Mouse (Mus musculus) myocyte (in vitro differentiated cells): Measurements from ENCODE around the gene Tpcn2. TPM values are rescaled to one million over a fixed set of nuclear protein-coding genes. Genes with fewer than 3 reads are reported as not detected.

Experiments used
- H3K27me3 ChIP-seq: one replicate; pipeline ENCODE4 v1.6.1; 2011; ENCODE audit not compliant: control insufficient read depth, insufficient read depth, insufficient read length
- H3K36me3 ChIP-seq: one replicate; pipeline ENCODE4 v1.6.1; 2011; ENCODE audit not compliant: control insufficient read depth, insufficient read depth
- H3K4me2 ChIP-seq: one replicate; pipeline ENCODE4 v1.6.1; 2011; ENCODE audit warnings: low read depth, control low read depth
- H3K4me3 ChIP-seq: one replicate; pipeline ENCODE4 v1.5.1; 2011; ENCODE audit warnings: mild to moderate bottlenecking, control low read depth, moderate library complexity
- H3K79me2 ChIP-seq: one replicate; pipeline ENCODE4 v1.6.1; 2011; ENCODE audit not compliant: control insufficient read depth, insufficient read depth
- H3ac ChIP-seq: one replicate; pipeline ENCODE4 v1.6.1; 2011; ENCODE audit not compliant: control insufficient read depth, insufficient read length
- CEBPB ChIP-seq: IDR thresholded peaks from 2 replicates; pipeline ENCODE4 v1.6.1; 2011; ENCODE audit warnings: mild to moderate bottlenecking, moderate library complexity; ENCODE audit not compliant: poor library complexity, insufficient read depth, severe bottlenecking
- E2F4 ChIP-seq: IDR thresholded peaks from one replicate; pipeline ENCODE4 v1.6.1; 2011; ENCODE audit warnings: mild to moderate bottlenecking, control low read depth, moderate library complexity; ENCODE audit not compliant: insufficient read depth
- MAX ChIP-seq: IDR thresholded peaks from one replicate; pipeline ENCODE4 v1.6.1; 2011; ENCODE audit warnings: low read depth, mild to moderate bottlenecking, control low read depth
- MYOD1 ChIP-seq, 3 experiments: IDR thresholded peaks; one replicate each; pipeline ENCODE4 v1.6.1; 2011; ENCODE audit warnings: control low read depth in 2 of 3, low read depth in 2 of 3, mild to moderate bottlenecking in 2 of 3, moderate library complexity in 1 of 3; ENCODE audit not compliant: insufficient read length in 2 of 3, control insufficient read depth in 1 of 3
- MYOG ChIP-seq, 3 experiments: IDR thresholded peaks; one replicate each; pipeline ENCODE4 v1.6.1; 2011; ENCODE audit warnings: control low read depth in 2 of 3, low read depth in 2 of 3, mild to moderate bottlenecking in 2 of 3; ENCODE audit not compliant: insufficient read length in 2 of 3, control insufficient read depth in 1 of 3, insufficient read depth in 1 of 3
- POLR2A ChIP-seq: IDR thresholded peaks from one replicate; pipeline ENCODE4 v1.6.1; 2011; ENCODE audit warnings: low read depth, mild to moderate bottlenecking, control low read depth, moderate library complexity; ENCODE audit not compliant: insufficient read length
- POLR2AphosphoS2 ChIP-seq: IDR thresholded peaks from one replicate; pipeline ENCODE4 v1.6.1; 2011; ENCODE audit warnings: low read depth, control low read depth; ENCODE audit not compliant: insufficient read length
- REST ChIP-seq: IDR thresholded peaks from one replicate; pipeline ENCODE4 v1.6.1; 2011; ENCODE audit warnings: mild to moderate bottlenecking, control low read depth, moderate library complexity; ENCODE audit not compliant: insufficient read depth, insufficient read length
- SRF ChIP-seq: IDR thresholded peaks from one replicate; pipeline ENCODE4 v1.6.1; 2011; ENCODE audit warnings: low read depth; ENCODE audit not compliant: control insufficient read depth, insufficient read length
- TCF12 ChIP-seq: IDR thresholded peaks from one replicate; pipeline ENCODE4 v1.6.1; 2011; ENCODE audit warnings: mild to moderate bottlenecking, control low read depth; ENCODE audit not compliant: poor library complexity, insufficient read depth, severe bottlenecking
- TCF3 ChIP-seq: IDR thresholded peaks from one replicate; pipeline ENCODE4 v1.6.1; 2011; ENCODE audit warnings: low read depth, control low read depth; ENCODE audit not compliant: insufficient read length
- USF1 ChIP-seq: IDR thresholded peaks from one replicate; pipeline ENCODE4 v1.6.1; 2011; ENCODE audit warnings: low read depth, mild to moderate bottlenecking, control low read depth, moderate library complexity
- polyA plus RNA-seq: library from polyadenylated mRNA; unstranded; fragments of >200 nt; fragmentation: generic; extraction: Trizol; gene quantifications from one replicate; pipeline ENCODE4 v1.2.1, GENCODE M21; 2012; ENCODE audit warnings: missing spikeins

Tpcn2 gene
- polyA plus RNA-seq, 1 experiment, result 4.4 TPM

DNA sequence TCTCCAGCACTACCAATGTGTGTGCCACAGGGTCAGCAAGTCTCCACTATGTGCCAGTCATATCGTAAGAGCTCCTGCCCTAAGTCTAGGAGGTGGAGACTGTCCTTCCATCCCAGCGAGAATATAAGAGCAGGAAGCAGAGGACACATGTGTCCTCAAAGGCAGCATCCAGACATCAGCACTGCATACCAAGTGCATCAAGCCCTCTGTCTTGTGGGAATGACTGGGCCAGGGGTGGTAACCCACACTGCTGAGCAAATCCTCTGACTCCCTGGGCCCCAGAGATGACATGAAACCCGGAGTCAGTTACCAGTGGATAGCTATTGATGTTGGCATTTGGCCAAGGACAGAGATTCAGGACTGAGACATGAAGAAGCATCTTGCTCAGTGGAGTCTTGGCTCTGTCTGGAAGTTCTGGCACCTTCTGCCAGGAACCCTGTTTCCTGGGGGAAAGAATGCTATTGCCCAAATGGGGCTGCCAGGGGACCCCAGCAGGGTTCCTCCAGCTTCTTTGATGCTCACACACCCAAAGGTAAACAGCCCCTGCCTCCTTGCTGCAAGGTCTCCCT, 140.2 kb downstream of the Tpcn2 start:
- no peak overlapping the region for H3ac ChIP-seq
- TF ChIP-seq SRF (no peak), MAX (no peak), TCF3 (no peak), MYOD1 (IDR thresholded peaks at IDR 0.05; ENCODE audit: control insufficient read depth in 1 of 3, insufficient read length in 2 of 3, low read depth in 2 of 3) (no peak), REST (no peak), CEBPB (no peak), USF1 (no peak)

GRCm38 (mm10) chr7:145140656-145141055, 143.2 kb downstream of the Tpcn2 start:
- Histone ChIP-seq H3K79me2 (no peaks in the 10 kb centered on the region), H3K27me3 (no peaks in the 10 kb centered on the region), H3K4me2 (no peak overlapping the region), H3K4me3 (no peak overlapping the region), H3K36me3 (no peaks in the 10 kb centered on the region), H3ac (no peak overlapping the region)
- TF ChIP-seq SRF, result no peak
- TF ChIP-seq POLR2AphosphoS2, result no peak
- no peak for TF ChIP-seq TCF12
- TF ChIP-seq REST, result no peak
- TF ChIP-seq MAX, result no peak
- no peak for TF ChIP-seq POLR2A
- TF ChIP-seq CEBPB, result no peak
- TF ChIP-seq MYOD1 (IDR thresholded peaks at IDR 0.05; ENCODE audit: control insufficient read depth in 1 of 3, insufficient read length in 2 of 3, low read depth in 2 of 3), result no peak
- TF ChIP-seq USF1, result no peak
- TF ChIP-seq MYOG (IDR thresholded peaks at IDR 0.05; ENCODE audit: control insufficient read depth in 1 of 3, insufficient read depth in 1 of 3, insufficient read length in 2 of 3, low read depth in 2 of 3), result no peak
- no peak for TF ChIP-seq E2F4
- TF ChIP-seq TCF3, result no peak

More for the DNA sequence above, 140.2 kb downstream of the Tpcn2 start:
- H3K79me2 ChIP-seq, result no peaks in the 10 kb centered on the region
- no peaks in the 10 kb centered on the region for H3K27me3 ChIP-seq
- H3K4me2 ChIP-seq, result peak overlapping the region; percentile 36
- H3K36me3 ChIP-seq, result no peaks in the 10 kb centered on the region
- no peak overlapping the region for H3K4me3 ChIP-seq

DNA sequence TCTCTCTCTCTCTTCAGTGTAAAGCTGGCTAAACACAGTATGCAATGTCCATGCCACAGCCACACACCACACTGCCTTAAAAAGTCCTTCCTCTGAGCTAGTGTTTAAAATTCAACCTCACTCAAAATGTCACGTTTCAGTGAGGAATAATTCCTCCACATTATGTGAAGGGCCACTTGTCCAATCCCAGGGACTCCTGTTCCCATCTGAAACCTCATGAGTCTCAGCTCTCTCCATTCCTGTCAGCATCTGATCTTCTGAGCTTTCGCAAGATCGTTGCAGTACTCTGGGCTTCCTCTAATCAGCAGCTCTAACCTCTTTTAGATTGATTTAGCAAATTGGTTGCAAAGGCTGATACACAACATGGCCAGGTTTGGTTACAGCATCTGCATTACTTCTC, 144.2 kb downstream of the Tpcn2 start:
- H3ac ChIP-seq, result no peak overlapping the region
- no peak for TF ChIP-seq POLR2A
- TF ChIP-seq USF1, result no peak
- no peak for TF ChIP-seq TCF12
- TF ChIP-seq SRF, result no peak
- no peak for TF ChIP-seq MYOD1 (IDR thresholded peaks at IDR 0.05; ENCODE audit: control insufficient read depth in 1 of 3, insufficient read length in 2 of 3, low read depth in 2 of 3)
- TF ChIP-seq E2F4, result no peak
- no peak for TF ChIP-seq POLR2AphosphoS2
- H3K4me2 ChIP-seq, result no peak overlapping the region
- H3K4me3 ChIP-seq, result no peak overlapping the region
- no peaks in the 10 kb centered on the region for H3K36me3 ChIP-seq
- no peaks in the 10 kb centered on the region for H3K27me3 ChIP-seq
- no peaks in the 10 kb centered on the region for H3K79me2 ChIP-seq

DNA sequence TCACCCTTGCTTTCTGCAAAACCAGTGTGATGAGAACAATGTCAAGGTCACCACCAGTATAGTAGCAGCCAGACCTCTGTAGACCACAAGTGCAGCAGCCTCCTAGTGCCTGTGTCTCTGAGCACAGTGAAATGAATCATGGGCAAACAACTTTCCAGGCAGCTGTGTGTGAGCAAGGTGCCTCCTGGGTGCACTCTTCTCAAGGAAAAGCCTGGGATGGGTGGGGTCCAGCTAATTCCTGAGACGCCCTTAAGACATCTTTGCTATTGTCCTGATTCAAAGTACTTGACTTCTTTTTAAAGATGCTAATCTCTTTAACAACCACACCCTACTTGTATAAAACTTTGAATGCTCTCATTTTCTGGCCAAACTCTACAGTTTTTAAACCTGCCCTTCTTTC, 144.7 kb downstream of the Tpcn2 start:
- Histone ChIP-seq H3K4me3 (no peak overlapping the region), H3ac (no peak overlapping the region), H3K79me2 (no peaks in the 10 kb centered on the region), H3K36me3 (no peaks in the 10 kb centered on the region), H3K27me3 (no peaks in the 10 kb centered on the region), H3K4me2 (no peak overlapping the region)
- TF ChIP-seq SRF, result no peak
- TF ChIP-seq TCF3, result no peak
- no peak for TF ChIP-seq E2F4
- no peak for TF ChIP-seq MAX
- no peak for TF ChIP-seq POLR2AphosphoS2
- no peak for TF ChIP-seq MYOG (IDR thresholded peaks at IDR 0.05; ENCODE audit: control insufficient read depth in 1 of 3, insufficient read depth in 1 of 3, insufficient read length in 2 of 3, low read depth in 2 of 3)
- TF ChIP-seq CEBPB, result no peak
- TF ChIP-seq REST, result no peak

DNA sequence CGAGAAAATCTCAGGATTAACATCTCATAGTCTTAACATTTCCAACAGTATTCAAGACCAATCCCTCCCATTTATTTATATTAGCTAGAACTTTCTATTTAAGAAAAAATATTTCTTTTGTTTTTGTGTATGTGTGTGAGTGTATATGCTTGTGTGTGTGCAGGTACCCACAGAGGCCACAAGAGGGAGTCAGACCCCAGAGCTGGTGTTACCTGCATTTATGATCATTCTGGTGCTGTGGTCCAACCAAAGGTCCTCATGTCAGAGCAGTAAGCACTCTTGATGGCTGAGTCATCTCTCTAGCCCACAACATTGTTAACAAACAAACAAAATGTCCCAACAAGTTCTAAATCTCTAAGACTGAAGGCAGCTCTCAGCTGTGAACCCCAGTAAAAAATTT, 145.9 kb downstream of the Tpcn2 start:
- H3K79me2 ChIP-seq, result no peaks in the 10 kb centered on the region
- no peak for TF ChIP-seq POLR2A
- no peak for TF ChIP-seq E2F4
- no peak for TF ChIP-seq USF1
- TF ChIP-seq MYOD1 (IDR thresholded peaks at IDR 0.05; ENCODE audit: control insufficient read depth in 1 of 3, insufficient read length in 2 of 3, low read depth in 2 of 3), result no peak
- TF ChIP-seq TCF3, result no peak
- TF ChIP-seq MAX, result no peak
- no peak overlapping the region for H3ac ChIP-seq
- H3K4me2 ChIP-seq, result no peak overlapping the region
- H3K27me3 ChIP-seq, result no peaks in the 10 kb centered on the region
- no peaks in the 10 kb centered on the region for H3K36me3 ChIP-seq
- no peak overlapping the region for H3K4me3 ChIP-seq
